Mouse (Mus musculus) embryo, embryonic 11 days (tissue): ENCODE results near the gene Cphx3.
"Not testable (repeated sequence)": the region's sequence is repeated elsewhere in the genome, so short reads cannot be mapped to it uniquely, and the experiment has no call there.

ENCODE experiments used
- DNase-seq: peaks from one replicate; pipeline ENCODE4 v3.0.0-alpha.2; 2015

Cphx3 gene

GRCm38 (mm10) chr14:26181660-26182059, 99.6 kb downstream of the Cphx3 start:
- DNase-seq, result not testable (repeated sequence)

- not testable (repeated sequence) for DNase-seq
Measured at GRCm38 (mm10) chr14:26182380-26182779, 100.3 kb downstream of the Cphx3 start, which contains the start of gene Plac9b. Gene Plac9b (minus strand): TSS chr14:26182480.

GRCm38 (mm10) chr14:26186638-26187037, 104.5 kb downstream of the Cphx3 start:
- not testable (repeated sequence) for DNase-seq

- DNase-seq, result not testable (repeated sequence)
Measured at GRCm38 (mm10) chr14:26188361-26188760, 106.3 kb downstream of the Cphx3 start.

- DNase-seq, result not testable (repeated sequence)
Measured at GRCm38 (mm10) chr14:26197851-26198250, 115.8 kb downstream of the Cphx3 start.

GRCm38 (mm10) chr14:26206197-26206925, 124.3 kb downstream of the Cphx3 start:
- not testable (repeated sequence) for DNase-seq

GRCm38 (mm10) chr14:26206926-26207247, 124.8 kb downstream of the Cphx3 start, which contains the start of gene Tmem254b:
Gene Tmem254b (minus strand): TSS chr14:26207041.
- DNase-seq, result not testable (repeated sequence)

GRCm38 (mm10) chr14:26216233-26217000, 134.3 kb downstream of the Cphx3 start:
- not testable (repeated sequence) for DNase-seq

GRCm38 (mm10) chr14:26237183-26237582, 155.1 kb downstream of the Cphx3 start:
- DNase-seq, result not testable (repeated sequence)

GRCm38 (mm10) chr14:26257756-26258617, 175.9 kb downstream of the Cphx3 start, which contains the start of gene Duxbl3:
Gene Duxbl3 (plus strand): TSS chr14:26257962.
- not testable (repeated sequence) for DNase-seq

GRCm38 (mm10) chr14:26258729-26259128, 176.6 kb downstream of the Cphx3 start:
- DNase-seq, result not testable (repeated sequence)
